9 mouse cellular contexts compared by ENCODE assay signal in genomic region chr6:49269200-49269599, GRCm38 (mm10). TPM values are rescaled to one million over a fixed set of nuclear protein-coding genes. Genes with fewer than 3 reads are reported as not detected.
DNase-seq lines count a peak whose midpoint lies in the region; ATAC-seq and TF ChIP-seq lines count a peak whose summit lies in the region.
"Had no signal": no experiment of that assay in that cellular context is flagged by ENCODE, and none has a peak within 500 bp of the region (broad histone marks: within the 10 kb centered on the region; RNA-seq: fewer than 3 reads in every experiment).

No protein-coding gene starts in this region.

- TF ChIP-seq CTCF in bone marrow macrophage, adult 2 months (IDR thresholded peaks at IDR 0.05; ENCODE audit: low read depth, low read length): peak; percentile 70
- peak; percentile 87 for TF ChIP-seq CTCF in lung, embryonic 14.5 days (IDR thresholded peaks at IDR 0.05; ENCODE audit: low read depth)

- H3K4me3 ChIP-seq in ES-E14 (ENCODE audit: insufficient read depth in 1 of 2, low read depth in 1 of 2, low read length in 2 of 2, poor library complexity in 1 of 2, severe bottlenecking in 1 of 2): no peak overlapping the region
- H3K4me3 ChIP-seq in bone marrow macrophage, adult 2 months (ENCODE audit: insufficient read depth, low read length): no peak overlapping the region
- H3K4me3 ChIP-seq in heart, embryonic 12.5 days: no peak overlapping the region
- no peak overlapping the region for H3K4me3 ChIP-seq in lung, embryonic 14.5 days (ENCODE audit: low read depth, low read length)
- H3K4me3 ChIP-seq: limb, embryonic 15.5 days had no signal

- H3K4me1 ChIP-seq in ES-E14 (ENCODE audit: control insufficient read depth in 2 of 2, insufficient read depth in 2 of 2, low read length in 2 of 2, poor library complexity in 1 of 2): peaks cover 5 to 7% of the 10 kb centered on the region in 2 experiments
- H3K4me1 ChIP-seq in bone marrow macrophage, adult 2 months (ENCODE audit: control insufficient read depth, insufficient read depth, low read length): peaks cover 10% of the 10 kb centered on the region
- H3K4me1 ChIP-seq in heart, embryonic 12.5 days (replicated peaks): no peaks in the 10 kb centered on the region
- no peaks in the 10 kb centered on the region for H3K4me1 ChIP-seq in lung, embryonic 14.5 days (ENCODE audit: insufficient read depth)
- H3K4me1 ChIP-seq: limb, embryonic 15.5 days had no signal

- H3K9ac ChIP-seq in ES-E14 (ENCODE audit: insufficient read depth, low read depth, low read length, poor library complexity, severe bottlenecking): no peak overlapping the region
- no peak overlapping the region for H3K9ac ChIP-seq in heart, embryonic 12.5 days
- no peak overlapping the region for H3K9ac ChIP-seq in lung, embryonic 14.5 days
- H3K9ac ChIP-seq: limb, embryonic 15.5 days had no signal

- 12% methylated on average over 5 of the region's 5 CpGs for WGBS in heart, embryonic 12.5 days
- 15% methylated on average over 5 of the region's 5 CpGs for WGBS in lung, embryonic 14.5 days

- no peaks in the 10 kb centered on the region for H3K36me3 ChIP-seq in ES-E14 (ENCODE audit: control insufficient read depth, insufficient read depth, low read length, poor library complexity, severe bottlenecking)
- H3K36me3 ChIP-seq in heart, embryonic 12.5 days: no peaks in the 10 kb centered on the region
- H3K36me3 ChIP-seq in lung, embryonic 14.5 days (ENCODE audit: insufficient read depth): no peaks in the 10 kb centered on the region
- H3K36me3 ChIP-seq: limb, embryonic 15.5 days had no signal

- in situ Hi-C loops in ES-E14 (cut with MboI; ENCODE audit: low sequenced_read_pairs in 2 of 2, unreplicated experiment in 2 of 2): no loop called here

- no peak for TF ChIP-seq POLR2A in bone marrow macrophage, adult 2 months (IDR thresholded peaks at IDR 0.05; ENCODE audit: borderline replicate concordance, low read depth, low read length)

- H3K9me3 ChIP-seq in ES-E14 (ENCODE audit: control insufficient read depth, insufficient read depth, low read depth, low read length): no peaks in the 10 kb centered on the region
- no peaks in the 10 kb centered on the region for H3K9me3 ChIP-seq in heart, embryonic 12.5 days (replicated peaks)
- no peaks in the 10 kb centered on the region for H3K9me3 ChIP-seq in lung, embryonic 14.5 days (ENCODE audit: low read depth, low read length)
- H3K9me3 ChIP-seq: limb, embryonic 15.5 days had no signal

- no peaks in the 10 kb centered on the region for H3K27me3 ChIP-seq in heart, embryonic 12.5 days (replicated peaks)
- no peaks in the 10 kb centered on the region for H3K27me3 ChIP-seq in lung, embryonic 14.5 days (ENCODE audit: insufficient read depth, low read length)
- H3K27me3 ChIP-seq: limb, embryonic 15.5 days had no signal

- H3K27ac ChIP-seq in ES-E14 (ENCODE audit: insufficient read depth, low read depth, low read length, poor library complexity, severe bottlenecking): no peak overlapping the region
- H3K27ac ChIP-seq in bone marrow macrophage, adult 2 months (ENCODE audit: insufficient read depth, low read depth, low read length): no peak overlapping the region
- H3K27ac ChIP-seq in heart, embryonic 12.5 days (ENCODE audit: poor library complexity, severe bottlenecking): no peak overlapping the region
- H3K27ac ChIP-seq in lung, embryonic 14.5 days (ENCODE audit: low read depth): no peak overlapping the region
- H3K27ac ChIP-seq: limb, embryonic 15.5 days had no signal

- no peak overlapping the region for H3K4me2 ChIP-seq in heart, embryonic 12.5 days
- H3K4me2 ChIP-seq in lung, embryonic 14.5 days: no peak overlapping the region
- H3K4me2 ChIP-seq: limb, embryonic 15.5 days had no signal

- peak; percentile 74; the same call in 1 of the 2 replicates for ATAC-seq in erythroblast, adult 5-6 weeks (replicated peaks; ENCODE audit: low FRiP score, poor library complexity, severe bottlenecking)
- ATAC-seq in heart, embryonic 12.5 days (ENCODE audit: insufficient number of reproducible peaks, low FRiP score): 0 out of 2 replicates have a peak, but pooled peaks have one; percentile 25
- peak; percentile 77 for ATAC-seq in lung, embryonic 14.5 days (ENCODE audit: insufficient read depth)

- peak; percentile 82 for DNase-seq in ES-E14 (ENCODE audit: low read depth, low spot score)
- DNase-seq in layer of hippocampus, adult 18-20 months (ENCODE audit: low spot score in 2 of 2): peak; percentile 36 to 88
- DNase-seq in lung, embryonic 14.5 days: peak; percentile 91
- DNase-seq in retina, postnatal 7 days (ENCODE audit: low read depth, low spot score): peak; percentile 69
- DNase-seq in urinary bladder, adult 18-20 months (ENCODE audit: low spot score in 2 of 2): peak; percentile 47 to 62

TF ChIP-seq in ES-E14, 5 proteins besides CTCF, POLR2A, EP300 and RAD21:
- TF ChIP-seq ZC3H11A (IDR thresholded peaks at IDR 0.05; ENCODE audit: borderline replicate concordance, low read depth, low read length) (peak; percentile 96), ZNF384 (IDR thresholded peaks at IDR 0.05; ENCODE audit: low read depth, low read length) (no peak)

RNA-seq across cellular contexts. Expression of gene Tra2a, which starts 5.4 kb away (rescaled TPM):
- total RNA-seq in ES-E14 (2012; rRNA removed): 105 and 136 TPM in 2 replicates
- polyA plus RNA-seq in bone marrow macrophage, adult 2 months (2012; ENCODE audit: insufficient read depth, insufficient read length, missing spikeins): 94.2 and 103 TPM in 2 replicates
- 73.6 and 81.3 TPM in 2 replicates for total RNA-seq in erythroblast, adult 5-6 weeks (2015; ENCODE audit: low replicate concordance)
- 56.5 and 90.1 TPM in 2 replicates for total RNA-seq in erythroblast, adult 5-6 weeks (2017; ENCODE audit: low replicate concordance)
- polyA plus RNA-seq in heart, embryonic 12.5 days (2016; fragmentation: Nextera tagmentation; extraction: Ambion mirVana): 72.2 and 72.5 TPM in 2 replicates
- total RNA-seq in layer of hippocampus, adult 18-20 months (2021): 10 to 100 TPM; 79.8 to 85.1 TPM
- 47.8 and 51.6 TPM in 2 replicates for polyA plus RNA-seq in lung, embryonic 14.5 days (2014; fragmentation: Nextera tagmentation; extraction: Ambion mirVana)

RNA-seq across cellular contexts. Expression of gene Ccdc126, which starts 49.9 kb away (rescaled TPM):
- 8.4 and 8.7 TPM in 2 replicates for total RNA-seq in ES-E14 (2012; rRNA removed)
- 6.4 and 7.0 TPM in 2 replicates for polyA plus RNA-seq in bone marrow macrophage, adult 2 months (2012; ENCODE audit: insufficient read depth, insufficient read length, missing spikeins)
- 3.3 TPM in 1 of 2 replicates, not detected in the other for total RNA-seq in erythroblast, adult 5-6 weeks (2015; ENCODE audit: low replicate concordance)
- 0.68 and 0.70 TPM in 2 replicates for total RNA-seq in erythroblast, adult 5-6 weeks (2017; ENCODE audit: low replicate concordance)
- polyA plus RNA-seq in heart, embryonic 12.5 days (2016; fragmentation: Nextera tagmentation; extraction: Ambion mirVana): 7.4 and 8.1 TPM in 2 replicates
- total RNA-seq in layer of hippocampus, adult 18-20 months (2021): 10 to 100 TPM; 10.7 to 12.0 TPM
- 11.8 and 12.5 TPM in 2 replicates for polyA plus RNA-seq in lung, embryonic 14.5 days (2014; fragmentation: Nextera tagmentation; extraction: Ambion mirVana)

RNA-seq across cellular contexts. Expression of gene Igf2bp3, which starts 54.4 kb away (rescaled TPM):
- total RNA-seq in ES-E14 (2012; rRNA removed): 20.0 and 32.8 TPM in 2 replicates
- polyA plus RNA-seq in bone marrow macrophage, adult 2 months (2012; ENCODE audit: insufficient read depth, insufficient read length, missing spikeins): 0.68 and 0.79 TPM in 2 replicates
- total RNA-seq in erythroblast, adult 5-6 weeks (2015; ENCODE audit: low replicate concordance): not detected in 2 replicates
- not detected in 2 replicates for total RNA-seq in erythroblast, adult 5-6 weeks (2017; ENCODE audit: low replicate concordance)
- 68.6 and 69.2 TPM in 2 replicates for polyA plus RNA-seq in heart, embryonic 12.5 days (2016; fragmentation: Nextera tagmentation; extraction: Ambion mirVana)
- total RNA-seq in layer of hippocampus, adult 18-20 months (2021): not detected
- polyA plus RNA-seq in lung, embryonic 14.5 days (2014; fragmentation: Nextera tagmentation; extraction: Ambion mirVana): 62.4 and 67.5 TPM in 2 replicates

Comparison
In these comparisons a context has a peak if more than half of its experiments do, and no peak if none do; other contexts are left out.
1. ATAC-seq: peak in every context shown above with its lines; median percentile 77 in lung, embryonic 14.5 days; 74 in erythroblast, adult 5-6 weeks; 25 in heart, embryonic 12.5 days.
2. RNA of gene Igf2bp3, which starts 54.4 kb away (total RNA-seq): 20.0 to 32.8 TPM in ES-E14; not detected in layer of hippocampus, adult 18-20 months and not detected in erythroblast, adult 5-6 weeks; every median in the first group is over 10 times any median in the second.
3. Peak in every context shown above with its lines, with median percentiles within 50 percentile points of each other: DNase-seq.